Mouse (Mus musculus): ENCODE results near the gene Trim14.

Trim14 gene

GRCm38 (mm10) chr4:46529722-46530121 lies 6.2 kb downstream of the Trim14 start:
- in situ Hi-C loops (cut with MboI, MseI), result no loop called here

DNA sequence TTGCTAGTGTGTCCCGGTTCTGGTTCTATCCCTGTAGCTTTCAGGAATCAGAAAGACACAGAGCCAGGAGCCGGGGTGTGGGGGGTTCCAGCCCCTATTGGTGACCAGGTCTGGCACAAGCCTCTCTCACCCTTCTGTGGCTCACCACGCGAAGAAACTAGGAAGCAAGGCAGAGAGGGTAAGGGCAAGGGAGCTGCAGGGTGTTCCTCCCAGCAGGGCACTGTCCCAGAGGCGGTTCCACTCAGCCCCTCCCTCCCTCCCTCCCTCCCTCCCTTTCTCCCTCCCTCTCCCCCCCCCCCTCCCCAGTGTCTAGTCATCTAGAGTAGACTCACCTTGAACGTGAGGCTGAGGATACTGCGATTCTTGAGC lies 8.4 kb downstream of the Trim14 start:
- in situ Hi-C loops (cut with MboI, MseI), result no loop called here

DNA sequence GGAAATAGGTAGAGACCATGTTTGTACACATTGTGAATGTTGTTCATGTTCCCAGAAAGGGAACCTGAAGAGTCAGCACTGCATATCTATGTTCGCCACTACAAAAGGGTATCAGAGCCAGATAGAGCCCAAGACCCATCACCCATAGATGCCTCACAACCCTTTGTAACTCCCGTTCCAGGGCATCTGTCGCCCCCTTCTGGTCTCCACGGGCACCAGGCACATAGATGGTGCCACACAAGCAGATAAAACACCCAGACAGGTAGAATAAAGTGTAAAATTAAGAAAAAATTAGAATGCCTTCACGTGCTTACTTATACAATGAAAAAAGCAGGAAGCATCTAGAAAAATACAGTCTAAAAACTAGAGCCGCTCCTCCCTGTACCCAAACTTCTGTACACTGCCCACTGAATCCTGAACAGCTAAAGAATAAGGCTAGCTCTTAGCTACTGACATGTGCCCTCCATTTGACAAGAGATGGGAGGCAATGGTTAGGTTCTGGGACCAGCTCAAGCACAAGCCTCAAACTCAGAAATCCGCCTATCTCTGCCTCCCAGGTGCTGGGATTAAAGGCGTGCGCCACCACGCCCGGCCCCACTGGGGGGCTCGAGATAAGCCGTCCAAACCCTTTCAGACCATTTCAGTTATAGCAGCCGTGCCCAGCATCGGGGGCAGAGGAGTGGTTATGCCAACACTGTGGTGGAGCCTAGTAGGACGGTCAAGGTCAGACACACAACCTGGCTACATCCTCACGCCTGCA lies 9.0 kb downstream of the Trim14 start:
- in situ Hi-C loops (cut with MboI, MseI), result no loop called here

GRCm38 (mm10) chr4:46526226-46526625 lies 9.7 kb downstream of the Trim14 start:
- in situ Hi-C loops (cut with MboI, MseI), result no loop called here

DNA sequence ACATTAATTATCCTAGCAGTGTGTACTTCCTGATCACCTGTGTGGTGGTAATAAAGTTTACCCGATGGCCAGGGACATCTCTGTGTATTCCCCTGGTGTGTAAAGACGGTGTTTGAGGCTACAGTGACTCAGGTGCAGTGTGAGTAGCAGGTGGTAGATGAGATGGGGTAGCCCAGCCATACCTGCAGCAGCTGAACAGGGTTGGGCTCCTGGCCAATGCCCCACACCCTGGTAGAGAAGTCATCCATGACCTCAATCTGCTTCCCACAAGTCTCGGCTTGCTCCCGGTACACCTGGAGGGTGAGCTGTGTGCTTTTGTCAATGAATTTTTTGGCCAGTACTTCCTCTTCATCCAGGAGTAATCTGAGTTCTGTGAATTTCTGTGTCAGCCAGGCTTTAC lies 12.6 kb downstream of the Trim14 start:
- in situ Hi-C loops (cut with MboI, MseI), result no loop called here

DNA sequence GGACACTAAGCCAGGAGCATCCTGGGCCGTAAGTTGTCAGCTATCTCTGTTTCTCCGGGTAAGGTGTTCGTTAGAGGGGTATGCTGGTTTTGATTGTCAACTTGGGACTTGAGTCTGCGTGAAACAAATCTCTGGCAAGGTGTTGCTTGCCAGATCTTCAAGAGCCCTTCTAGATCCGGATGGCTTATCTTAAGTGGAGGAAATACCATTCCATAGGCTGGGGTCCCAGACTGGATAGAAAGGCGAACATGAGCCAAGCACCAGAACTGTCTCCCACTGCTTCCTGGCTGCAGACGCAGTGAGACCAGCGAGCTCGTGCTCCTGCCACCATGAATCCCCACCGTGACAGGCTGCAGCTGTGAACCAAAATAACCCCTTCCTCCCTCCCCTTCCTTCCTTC lies 14.5 kb downstream of the Trim14 start:
- in situ Hi-C loops (cut with MboI, MseI), result no loop called here

DNA sequence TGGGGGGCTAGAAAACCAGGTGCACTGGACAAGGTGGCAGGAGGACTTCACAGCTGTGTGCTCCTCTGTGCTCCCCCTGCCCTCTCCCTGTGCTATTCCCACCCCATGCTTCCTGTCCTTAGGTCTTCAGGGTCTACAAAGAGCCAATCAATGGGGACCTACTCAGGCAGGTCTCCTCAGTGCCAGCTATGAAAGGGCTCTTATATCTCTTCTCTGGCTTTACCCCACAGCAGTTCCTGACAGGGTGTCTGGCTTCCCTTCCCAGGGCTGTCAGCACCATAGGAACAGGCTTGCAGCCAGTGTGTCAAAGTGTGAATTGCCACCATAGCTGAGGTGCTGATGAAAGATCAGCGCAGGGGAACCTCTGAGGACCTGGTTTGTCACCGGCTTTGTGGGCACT lies 15.4 kb downstream of the Trim14 start:
- in situ Hi-C loops (cut with MboI, MseI), result no loop called here

GRCm38 (mm10) chr4:46507736-46508460 lies 28.0 kb downstream of the Trim14 start:
- in situ Hi-C loops (cut with MboI, MseI), result no loop called here

DNA sequence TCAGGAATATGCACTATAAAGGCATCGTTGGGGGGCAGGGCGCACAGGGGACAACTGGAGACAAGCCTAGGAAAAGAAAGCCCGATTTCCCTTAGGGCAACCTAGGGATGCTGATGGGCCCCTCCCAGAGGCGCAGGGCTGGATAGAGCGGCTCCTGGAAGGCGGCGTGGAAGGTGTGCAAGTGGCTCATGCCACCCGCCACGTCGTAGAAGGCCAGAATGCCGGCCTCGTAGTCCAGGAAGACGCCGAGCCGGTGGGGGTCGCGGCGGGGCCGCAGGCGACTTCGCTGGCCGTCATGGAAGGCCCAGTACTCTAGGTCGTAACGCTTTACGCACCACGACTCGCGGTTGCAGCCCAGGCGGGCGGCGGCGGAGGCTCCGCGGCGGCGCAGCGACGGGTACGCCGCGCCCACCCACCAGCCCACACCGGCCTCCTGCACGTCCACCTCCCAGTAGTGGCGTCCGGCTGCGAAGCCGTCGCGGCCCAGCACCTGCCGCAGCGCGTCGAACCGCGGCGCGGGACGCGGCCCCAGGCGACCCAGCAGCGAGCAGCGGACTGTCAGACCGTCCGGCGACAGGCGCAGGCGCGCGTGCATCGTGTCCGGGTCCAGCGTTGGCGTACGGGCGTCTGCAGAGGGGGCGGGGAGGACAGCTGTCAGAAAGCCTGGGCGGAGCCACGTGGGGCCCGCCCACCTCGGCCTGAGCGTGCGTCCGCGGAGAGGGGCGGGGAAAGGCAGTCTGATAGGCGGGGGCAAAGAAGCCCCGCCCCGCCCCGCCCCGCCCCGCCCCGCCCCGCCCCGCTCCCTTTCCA lies 28.9 kb downstream of the Trim14 start:
- in situ Hi-C loops (cut with MboI, MseI), result no loop called here

- in situ Hi-C loops (cut with MboI, MseI), result no loop called here
Observed at GRCm38 (mm10) chr4:46505361-46506057, 30.4 kb downstream of the Trim14 start.

- in situ Hi-C loops (cut with MboI, MseI), result no loop called here
Observed at GRCm38 (mm10) chr4:46503881-46504280, 32.1 kb downstream of the Trim14 start.

DNA sequence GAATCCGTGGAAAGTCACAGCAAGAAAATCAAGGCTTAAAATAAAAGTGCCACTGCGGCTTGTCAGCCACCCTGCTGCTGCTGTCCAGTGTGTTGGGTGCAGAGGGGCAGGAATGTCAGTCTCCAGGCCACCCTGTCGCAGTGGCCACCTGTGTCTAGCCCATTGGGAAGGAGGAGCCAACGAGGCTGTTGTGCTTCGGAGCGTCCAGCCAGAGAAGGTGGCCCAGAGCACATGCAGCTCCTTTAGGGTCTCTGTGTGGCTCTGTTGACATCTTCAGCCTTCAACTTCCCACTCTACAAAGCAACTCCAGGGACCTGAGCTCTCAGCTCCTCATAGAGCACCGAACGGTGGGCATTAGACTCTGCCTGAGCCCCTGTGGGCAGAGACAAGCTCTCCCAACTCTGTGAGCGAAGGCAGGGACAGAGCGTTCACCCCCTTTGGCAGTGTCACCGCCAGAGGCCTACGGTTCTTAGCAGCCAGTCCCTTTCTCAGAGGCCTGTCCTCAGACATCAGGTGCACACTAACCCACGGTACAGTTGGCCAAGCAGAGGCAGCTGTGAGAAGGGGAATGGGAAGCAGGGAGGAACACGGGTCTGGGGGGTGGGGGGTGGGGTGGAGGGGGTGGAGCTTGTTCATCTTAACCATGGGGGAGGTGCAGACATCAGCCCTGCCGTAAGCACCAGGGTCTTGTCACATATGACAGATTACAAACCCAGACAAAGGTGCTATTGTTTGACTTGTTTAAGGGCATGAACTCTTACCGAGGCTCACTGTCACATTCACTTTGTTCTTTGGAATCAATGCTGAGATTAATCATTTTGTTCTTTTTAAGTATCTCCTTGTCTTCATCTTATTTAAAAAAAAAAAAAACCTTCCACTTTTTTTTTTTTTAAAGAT lies 33.1 kb downstream of the Trim14 start:
- in situ Hi-C loops (cut with MboI, MseI), result no loop called here

- in situ Hi-C loops (cut with MboI, MseI), result no loop called here
Observed at GRCm38 (mm10) chr4:46498976-46499375, 37.0 kb downstream of the Trim14 start.

- in situ Hi-C loops (cut with MboI, MseI), result no loop called here
Observed at GRCm38 (mm10) chr4:46498511-46498910, 37.4 kb downstream of the Trim14 start.

GRCm38 (mm10) chr4:46497286-46497892 lies 38.6 kb downstream of the Trim14 start:
- in situ Hi-C loops (cut with MboI, MseI), result no loop called here

- in situ Hi-C loops (cut with MboI, MseI), result no loop called here
Observed at GRCm38 (mm10) chr4:46495543-46495942, 40.4 kb downstream of the Trim14 start.

DNA sequence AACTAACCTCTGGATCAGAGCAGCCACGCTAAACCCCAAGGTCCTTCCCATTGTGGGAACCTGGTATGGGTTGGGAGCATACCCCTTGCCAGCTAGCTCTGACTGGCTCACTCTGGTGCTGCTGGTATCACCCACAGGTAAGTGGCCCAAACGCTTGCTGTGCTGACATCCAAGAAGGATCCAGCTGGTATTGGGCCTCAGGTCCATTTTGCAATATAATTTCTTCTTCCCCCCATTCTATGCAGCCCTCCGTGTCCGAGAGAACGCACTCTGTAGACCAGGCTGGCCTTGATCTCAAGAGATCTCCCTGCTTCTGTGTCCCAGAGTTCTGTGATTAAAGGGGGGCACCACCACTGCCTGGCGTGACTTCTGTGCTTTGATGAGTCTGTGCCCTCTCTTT lies 42.9 kb downstream of the Trim14 start:
- in situ Hi-C loops (cut with MboI, MseI), result no loop called here

DNA sequence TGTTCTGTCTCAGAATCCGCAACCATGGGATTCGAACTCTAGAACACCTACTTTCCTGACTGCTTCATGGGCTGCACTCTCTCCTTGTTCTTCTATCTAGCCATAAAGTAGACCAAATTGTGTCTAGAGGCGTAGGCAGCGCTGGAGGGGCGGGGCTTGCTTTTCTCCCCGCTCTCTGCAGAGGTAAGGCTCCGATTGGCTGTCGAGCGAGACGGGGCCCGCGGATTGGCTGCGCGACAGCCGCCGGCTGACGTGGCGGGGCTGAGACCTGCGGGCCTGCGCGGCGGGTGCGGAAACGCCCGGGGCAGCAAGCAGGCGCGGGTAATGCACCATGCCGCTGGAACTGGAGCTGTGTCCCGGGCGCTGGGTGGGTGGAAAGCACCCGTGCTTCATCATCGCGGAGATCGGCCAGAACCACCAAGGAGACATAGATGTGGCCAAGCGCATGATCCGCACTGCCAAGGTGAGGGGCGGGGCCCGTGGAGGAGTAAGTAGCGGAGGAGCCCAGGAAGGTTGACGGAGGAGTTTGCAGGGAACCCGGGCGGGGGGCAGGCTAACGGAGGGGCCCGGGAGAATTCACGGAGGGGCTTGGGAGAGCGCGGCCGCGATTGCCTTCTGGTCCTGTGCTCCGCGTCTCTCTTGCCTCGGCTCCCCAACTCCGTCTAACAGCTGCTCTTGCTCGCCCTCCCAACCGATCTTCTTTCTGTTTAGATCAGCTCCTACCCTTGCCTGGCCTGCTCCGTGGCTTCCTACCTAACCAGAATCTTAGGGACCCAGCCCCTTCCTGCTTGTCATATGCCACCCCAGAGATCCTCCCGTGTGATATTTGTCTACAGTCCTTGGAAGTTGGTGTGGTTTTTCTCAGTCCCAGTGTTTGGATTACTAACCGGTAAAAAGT lies 46.7 kb downstream of the Trim14 start, which contains the start of gene Nans:
Gene Nans (plus strand): TSS at position 221 of the 898 bp plus-strand sequence.
- in situ Hi-C loops (cut with MboI, MseI), result no loop called here

GRCm38 (mm10) chr4:46487348-46487747 lies 48.6 kb downstream of the Trim14 start:
- in situ Hi-C loops (cut with MboI, MseI), result no loop called here

Data from T-helper 2 cell (primary cell).